Mouse (Mus musculus) Patski (cell line): ENCODE measurements at regions not wholly inside any gene's neighbourhood (a gene's known extent, or its start where the extent isn't known, plus 50 kb on each side); places are given as distances from the start of the nearest gene placed in this dataset.

Experiments
- ATAC-seq: fragments of 100-300 bp; one replicate; pipeline ENCODE4 v1.8.0; 2021
- CTCF ChIA-PET: fragments of 350-600 bp; sonication (Branson Sonifier 250); formaldehyde crosslinking; loops from one replicate; lab custom pipeline; 2022; ENCODE audit warnings: inconsistent platforms; lab: Charles Lee
- POLR2A ChIA-PET: fragments of 350-600 bp; sonication (Branson Sonifier 250); formaldehyde crosslinking; loops from one replicate; lab custom pipeline; 2022; ENCODE audit warnings: antibody characterized with exemption, inconsistent platforms; lab: Charles Lee
- DNase-seq: peaks from one replicate; pipeline ENCODE4 v3.0.0-alpha.2; 2011; ENCODE audit warnings: low read depth, low spot score
- H3K27me3 ChIP-seq: fragments of 371-371 bp; one replicate; pipeline ENCODE4 v1.5.1; 2021
- CTCF ChIP-seq: fragments of 100-300 bp; IDR thresholded peaks from one replicate; pipeline ENCODE4 v1.5.1; 2021
- in situ Hi-C: fragments of 300-500 bp; cut with MboI; formaldehyde crosslinking; loops from 3 replicates; pipeline ENCODE4 v1.11.1; 2018; ENCODE audit warnings: low pct_unique_long_range_greater_than_20kb, mixed read lengths

DNA sequence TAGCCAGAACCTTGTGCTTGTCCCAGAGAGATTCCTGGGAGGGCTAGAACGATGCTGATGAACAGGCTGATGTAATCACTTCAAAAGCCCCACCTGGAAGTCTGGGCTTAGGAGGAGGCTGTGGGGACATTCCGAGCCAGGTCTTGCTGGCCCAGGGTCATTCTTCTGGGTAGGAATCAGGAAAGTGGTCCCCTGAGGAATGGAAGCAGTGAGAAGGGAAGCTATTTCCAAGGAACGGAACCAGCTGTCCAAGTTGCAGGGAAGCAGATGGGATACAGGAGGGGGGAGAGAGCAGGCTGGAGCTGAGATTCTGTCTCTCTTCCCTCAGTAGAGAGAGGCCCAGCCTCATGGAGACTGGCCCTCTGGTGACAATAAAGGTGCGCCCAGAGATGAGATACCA, 243.9 kb downstream of the Tcf7l2 start:
- in situ Hi-C loops: no loop called here
- ChIA-PET CTCF (interaction anchor here (1.3 to 2.9 kb wide), 2 partner anchors 15 to 20 kb away, joined by 4 to 8 read pairs; no protein-coding TSS in a partner anchor), POLR2A (no interaction called here)
- DNase-seq (no peak), ATAC-seq (no peak)
- no peak for TF ChIP-seq CTCF
- H3K27me3 ChIP-seq: no peaks in the 10 kb centered on the region

DNA sequence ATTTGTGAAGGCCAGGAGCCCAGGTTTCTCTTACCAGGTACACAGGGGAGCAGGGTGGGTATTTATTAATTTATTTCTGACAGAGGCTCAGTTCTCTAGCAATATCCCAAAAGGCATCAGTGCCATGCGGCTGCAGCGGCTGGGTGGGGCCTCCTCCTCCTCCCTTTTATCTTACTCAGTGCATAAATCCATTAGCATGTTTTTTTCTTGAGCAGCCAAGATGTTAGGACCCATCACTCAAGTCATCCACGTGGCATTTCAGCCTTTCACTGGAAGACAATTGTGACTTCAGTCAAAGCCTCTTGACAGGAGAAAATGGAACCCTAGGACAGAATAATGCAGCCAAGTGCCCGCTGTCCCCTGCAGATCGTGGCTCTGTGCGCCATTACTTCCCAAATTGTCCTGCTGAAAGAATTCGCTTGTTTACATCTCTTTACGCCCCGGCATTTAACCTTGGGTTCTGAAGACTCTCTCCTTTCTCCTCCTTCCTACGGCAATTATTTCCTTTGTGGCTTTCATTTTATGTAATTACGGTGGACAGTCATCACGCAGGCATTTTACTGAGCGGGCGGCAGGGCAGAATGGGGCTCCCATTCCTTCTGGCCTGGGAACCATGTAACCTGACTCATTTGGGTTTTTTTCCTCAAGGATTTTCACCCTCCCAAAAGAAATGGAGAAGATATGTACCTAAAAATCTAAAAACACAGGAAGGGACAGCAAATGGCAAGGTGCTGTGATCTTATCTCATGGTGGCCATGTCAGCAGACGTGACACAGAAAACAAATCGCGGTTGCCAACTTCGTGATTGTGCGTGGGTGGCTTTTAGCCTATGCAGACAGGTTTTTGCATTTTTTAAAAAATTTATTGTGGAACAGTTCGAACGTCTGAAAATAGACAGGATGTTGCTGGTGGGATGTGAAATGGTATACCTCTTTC, 250.4 kb downstream of the Tcf7l2 start:
- in situ Hi-C loops: no loop called here
- POLR2A ChIA-PET: no interaction called here
- ATAC-seq (peak; percentile 77), DNase-seq (peak; percentile 61)
- CTCF ChIA-PET: no interaction called here
- no peaks in the 10 kb centered on the region for H3K27me3 ChIP-seq
- no peak for TF ChIP-seq CTCF

DNA sequence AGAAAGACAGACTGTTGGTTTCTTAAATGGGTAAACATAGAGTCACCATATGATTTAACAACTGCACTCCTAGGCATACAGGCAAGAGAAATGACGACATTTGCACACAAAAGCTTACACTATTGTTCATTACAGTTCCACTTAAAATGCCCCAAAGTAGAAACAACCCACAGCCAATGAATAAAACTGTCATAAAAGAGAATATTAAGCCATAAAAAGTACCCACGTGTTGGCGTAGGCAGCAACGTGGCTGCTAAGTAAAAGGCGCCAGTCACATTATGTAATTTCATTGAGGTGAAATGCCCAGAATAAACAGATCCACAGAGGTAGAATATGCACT, 251.1 kb downstream of the Tcf7l2 start:
- H3K27me3 ChIP-seq: no peaks in the 10 kb centered on the region
- DNase-seq (no peak), ATAC-seq (no peak)
- CTCF ChIA-PET: no interaction called here
- POLR2A ChIA-PET: no interaction called here
- in situ Hi-C loops: no loop called here
- TF ChIP-seq CTCF: no peak

DNA sequence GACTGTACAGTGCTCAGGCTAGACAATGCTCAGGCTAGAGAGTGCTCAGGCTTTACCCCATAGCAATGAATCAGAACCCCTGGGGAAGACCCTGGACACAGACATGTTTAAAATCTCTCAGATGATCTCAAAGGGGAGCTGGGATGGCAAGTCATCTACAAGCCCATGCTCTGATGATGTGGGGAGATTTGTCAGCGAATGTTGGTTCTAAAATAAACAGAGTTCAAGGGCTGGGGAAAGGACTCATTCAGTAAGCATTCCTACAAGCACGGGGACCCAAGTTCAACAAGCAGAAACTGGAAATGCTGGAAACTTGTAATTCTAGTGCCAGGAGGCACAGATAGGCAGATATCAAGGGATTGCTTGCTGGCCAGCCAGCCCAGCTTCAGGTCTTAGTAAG, 254.1 kb downstream of the Tcf7l2 start:
- in situ Hi-C loops: no loop called here
- no peaks in the 10 kb centered on the region for H3K27me3 ChIP-seq
- CTCF ChIA-PET: no interaction called here
- POLR2A ChIA-PET: no interaction called here
- ATAC-seq (peak; percentile 7), DNase-seq (peak; percentile 35)
- no peak for TF ChIP-seq CTCF

DNA sequence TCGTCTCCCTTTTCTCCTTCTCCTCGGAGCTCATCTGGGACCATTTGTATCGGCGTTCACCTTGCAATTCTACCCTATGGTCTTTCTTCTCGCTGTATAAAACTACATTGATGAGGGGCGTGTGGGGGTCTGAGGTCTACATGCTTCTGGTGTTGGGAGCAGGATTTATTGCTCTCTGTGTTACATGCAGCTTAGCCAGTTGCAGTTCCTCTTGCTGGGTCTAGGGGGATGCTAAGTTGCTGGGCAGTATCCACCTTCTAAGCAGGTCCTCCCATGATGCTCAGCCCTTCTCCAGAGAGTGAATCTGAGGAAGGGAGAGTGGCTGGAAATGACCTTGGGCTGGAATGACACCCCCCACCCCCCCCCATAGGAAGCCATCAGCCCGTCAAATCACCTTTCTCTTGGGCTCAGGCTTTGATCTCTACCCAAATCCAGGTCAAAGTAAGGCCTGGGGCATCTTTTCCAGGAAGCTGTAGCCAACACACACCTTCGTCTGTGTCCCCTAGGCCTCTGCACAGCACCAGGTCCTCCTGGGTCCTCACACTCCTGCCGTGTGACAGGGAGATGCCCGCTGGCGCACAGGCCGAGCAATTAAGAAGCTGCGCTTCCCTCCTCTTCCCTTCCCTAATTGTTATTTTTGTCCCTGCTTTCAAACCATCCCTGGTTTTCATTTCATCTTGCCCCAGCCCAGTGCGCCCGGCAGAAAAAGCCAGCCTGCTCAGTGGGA, 257.0 kb downstream of the Tcf7l2 start:
- no peak for DNase-seq
- in situ Hi-C loops: no loop called here
- ChIA-PET CTCF (interaction anchor here (0.6 kb wide), 1 partner anchor 74 kb away, joined by 3 read pairs; no protein-coding TSS in a partner anchor), POLR2A (interaction anchor here (0.5 kb wide), 1 partner anchor 128 kb away, joined by 4 read pairs; no protein-coding TSS in a partner anchor)
- TF ChIP-seq CTCF: no peak
- ATAC-seq: no peak
- no peaks in the 10 kb centered on the region for H3K27me3 ChIP-seq

DNA sequence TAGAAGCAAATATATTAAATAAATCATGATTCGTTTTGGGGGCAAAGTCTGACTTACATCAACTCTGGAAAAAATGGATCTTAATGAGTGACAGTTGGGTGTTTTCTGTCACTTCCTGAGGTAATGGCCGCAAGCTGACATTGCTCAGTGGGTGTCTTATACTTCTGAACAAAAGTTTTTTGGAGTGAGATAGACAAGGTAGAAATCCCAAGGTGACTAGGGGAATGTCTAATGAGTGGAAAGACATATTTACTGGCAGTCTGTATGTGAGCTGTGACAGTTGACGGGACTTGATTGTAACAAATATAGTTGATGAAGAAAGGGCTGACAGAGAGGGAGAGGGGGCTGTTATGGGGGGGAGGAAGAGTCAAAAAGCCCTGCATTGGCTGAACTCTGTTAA, 257.8 kb downstream of the Tcf7l2 start:
- in situ Hi-C loops: no loop called here
- no peak for ATAC-seq
- DNase-seq: no peak
- no peaks in the 10 kb centered on the region for H3K27me3 ChIP-seq
- TF ChIP-seq CTCF: no peak
- ChIA-PET POLR2A (interaction anchor here (0.5 kb wide), 1 partner anchor 127 kb away, joined by 4 read pairs; no protein-coding TSS in a partner anchor), CTCF (interaction anchor here (0.9 to 1.2 kb wide), 2 partner anchors 11 to 12 kb away, joined by 3 read pairs; no protein-coding TSS in a partner anchor)

DNA sequence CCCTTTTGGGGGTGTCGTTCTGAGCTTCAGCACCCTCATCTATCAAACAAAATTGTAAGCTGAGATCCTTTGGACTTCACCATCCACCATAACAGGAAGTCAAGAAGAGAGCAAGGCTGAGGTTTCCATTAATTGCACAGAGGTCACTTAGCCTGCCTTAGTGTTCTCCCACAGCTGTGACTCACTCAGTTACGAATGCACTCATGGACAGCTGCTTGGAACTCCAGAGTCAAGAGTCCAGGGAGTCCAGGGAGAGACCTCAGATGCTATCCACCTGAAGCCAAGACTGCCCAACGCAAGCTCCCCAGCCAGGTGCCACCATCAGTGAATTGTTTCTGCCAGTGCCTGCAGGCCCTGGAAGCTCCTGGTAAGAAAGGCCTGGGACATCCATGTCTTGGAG, 259.8 kb downstream of the Tcf7l2 start:
- in situ Hi-C loops: no loop called here
- ATAC-seq: peak; percentile 32
- DNase-seq: no peak
- POLR2A ChIA-PET: no interaction called here
- TF ChIP-seq CTCF: no peak
- no peaks in the 10 kb centered on the region for H3K27me3 ChIP-seq
- CTCF ChIA-PET: interaction anchor here (1.4 kb wide), 1 partner anchor 32 kb away, joined by 4 read pairs; no protein-coding TSS in a partner anchor

DNA sequence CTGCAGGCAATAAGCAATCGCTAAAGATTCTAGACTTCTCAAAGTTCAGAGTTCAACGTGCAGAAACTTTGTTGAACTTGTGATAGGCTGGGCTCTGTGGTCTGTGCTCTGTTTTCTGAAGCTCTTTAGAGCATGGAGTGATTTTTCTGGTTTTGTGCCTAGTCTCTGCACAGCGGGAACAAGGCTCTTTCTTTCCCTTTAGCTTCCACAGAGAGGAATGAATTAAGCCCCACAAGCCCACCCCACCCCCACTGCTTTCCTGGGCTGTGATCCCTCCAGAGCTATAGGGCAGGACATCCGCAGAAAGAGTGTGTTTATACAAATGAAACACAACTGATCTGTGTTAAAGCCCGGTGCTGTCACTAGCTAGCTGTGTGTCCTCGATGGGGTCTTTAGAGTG, 264.3 kb downstream of the Tcf7l2 start:
- CTCF ChIA-PET: interaction anchor here (1.5 kb wide), 1 partner anchor 10 kb away, joined by 4 read pairs; no protein-coding TSS in a partner anchor
- in situ Hi-C loops: no loop called here
- no peak for TF ChIP-seq CTCF
- no peak for ATAC-seq
- no peak for DNase-seq
- H3K27me3 ChIP-seq: no peaks in the 10 kb centered on the region
- POLR2A ChIA-PET: no interaction called here

DNA sequence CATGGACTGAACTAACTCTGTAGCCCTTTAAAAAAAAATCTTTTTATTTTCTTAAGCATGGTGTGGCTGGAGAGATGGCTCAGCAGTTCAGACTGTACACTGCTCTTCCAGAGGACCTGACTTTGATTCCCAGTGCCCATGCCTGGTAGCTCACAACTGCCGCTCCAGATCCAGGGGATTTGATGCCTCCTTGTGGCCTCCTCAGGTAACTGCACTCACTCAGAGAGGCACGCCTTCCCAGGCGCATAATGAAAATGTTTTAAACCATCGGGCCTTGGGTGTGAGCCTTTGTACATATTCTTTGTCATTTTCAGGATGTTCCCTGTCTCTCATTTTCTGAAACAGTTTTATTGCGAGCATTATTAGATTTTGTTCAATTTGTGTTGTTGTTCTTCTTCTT, 265.8 kb downstream of the Tcf7l2 start:
- TF ChIP-seq CTCF: no peak
- CTCF ChIA-PET: no interaction called here
- DNase-seq: no peak
- POLR2A ChIA-PET: no interaction called here
- no peak for ATAC-seq
- in situ Hi-C loops: no loop called here
- no peaks in the 10 kb centered on the region for H3K27me3 ChIP-seq

DNA sequence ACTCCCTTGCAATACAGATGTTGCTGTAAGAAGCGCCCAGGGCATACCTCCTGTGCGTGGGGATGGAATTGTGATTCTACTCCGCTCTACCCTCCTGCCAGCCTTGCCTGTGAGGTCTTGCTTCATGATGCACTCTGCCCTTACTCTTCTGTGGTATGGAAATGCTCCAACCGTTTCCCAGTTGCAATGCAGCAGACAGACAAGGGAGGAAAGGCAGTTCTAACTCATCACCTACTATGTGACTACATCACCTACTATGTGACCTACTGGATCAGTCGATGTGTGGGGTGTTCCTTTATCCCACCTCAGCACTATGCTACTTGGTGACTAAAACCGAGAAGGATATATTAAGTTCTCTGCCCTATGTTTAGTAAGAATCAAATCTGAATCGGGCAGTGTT, 269.1 kb downstream of the Tcf7l2 start:
- POLR2A ChIA-PET: no interaction called here
- H3K27me3 ChIP-seq: no peaks in the 10 kb centered on the region
- CTCF ChIA-PET: interaction anchor here (1.4 kb wide), 2 partner anchors 8 to 11 kb away, joined by 3 to 4 read pairs; no protein-coding TSS in a partner anchor
- no peak for DNase-seq
- in situ Hi-C loops: no loop called here
- TF ChIP-seq CTCF: no peak
- no peak for ATAC-seq

DNA sequence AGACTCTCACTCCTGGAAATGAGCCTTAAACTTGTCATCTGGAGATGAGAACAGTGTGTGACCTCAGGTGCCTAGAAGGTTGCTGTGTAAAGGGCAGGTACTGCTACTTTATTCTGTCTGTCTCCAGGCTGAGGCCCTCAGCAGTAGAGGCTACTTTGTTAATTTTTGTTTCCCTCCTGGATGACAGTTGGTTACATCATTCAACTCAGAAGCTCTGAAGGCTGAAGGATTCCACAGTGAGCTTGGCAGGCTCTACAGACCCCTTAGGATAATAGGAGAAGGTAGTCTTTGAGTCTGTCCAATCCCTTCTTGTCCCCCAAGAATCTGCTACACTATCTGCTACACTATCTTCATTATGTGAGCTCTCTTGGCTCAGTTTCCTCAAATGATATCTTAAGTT, 269.7 kb downstream of the Tcf7l2 start:
- DNase-seq: no peak
- ATAC-seq: no peak
- in situ Hi-C loops: no loop called here
- no peaks in the 10 kb centered on the region for H3K27me3 ChIP-seq
- no peak for TF ChIP-seq CTCF
- ChIA-PET CTCF (interaction anchor here (0.7 to 2.3 kb wide), 4 partner anchors 8 to 56 kb away, joined by 3 to 5 read pairs (median 4); no protein-coding TSS in a partner anchor), POLR2A (no interaction called here)
